Comparison of ENCODE assay signal across 15 mouse cellular contexts in genomic region chr8:80474971-80475370, GRCm38 (mm10). TPM values are rescaled to one million over a fixed set of nuclear protein-coding genes. Genes with fewer than 3 reads are reported as not detected.
DNase-seq lines count a peak whose midpoint lies in the region; ATAC-seq and TF ChIP-seq lines count a peak whose summit lies in the region.
"Had no signal": no experiment of that assay in that cellular context is flagged by ENCODE, and none has a peak within 500 bp of the region (broad histone marks: within the 10 kb centered on the region; RNA-seq: fewer than 3 reads in every experiment).

No protein-coding gene starts in this region.

- no peak overlapping the region for H3K4me3 ChIP-seq in lung, postnatal 0 days (ENCODE audit: low read depth, low read length)
- no peak overlapping the region for H3K4me3 ChIP-seq in lung, adult 2 months (replicated peaks; ENCODE audit: extremely low read depth, low read depth, low read length)
- H3K4me3 ChIP-seq in kidney, embryonic 15.5 days (replicated peaks) = no peak overlapping the region
- H3K4me3 ChIP-seq: embryonic facial prominence, embryonic 13.5 days; heart, embryonic 15.5 days; limb, embryonic 10.5 days; megakaryocyte, embryonic 14.5 days had no signal

- no peaks in the 10 kb centered on the region for H3K4me1 ChIP-seq in lung, postnatal 0 days (ENCODE audit: insufficient read depth, low read depth, low read length)
- H3K4me1 ChIP-seq in lung, adult 2 months (ENCODE audit: control insufficient read depth, insufficient read depth, low read length) = no peaks in the 10 kb centered on the region
- no peaks in the 10 kb centered on the region for H3K4me1 ChIP-seq in kidney, embryonic 15.5 days
- H3K4me1 ChIP-seq: embryonic facial prominence, embryonic 13.5 days; megakaryocyte, embryonic 14.5 days had no signal

- peak; percentile 36 for TF ChIP-seq CTCF in lung, postnatal 0 days (IDR thresholded peaks at IDR 0.05)
- no peak for TF ChIP-seq CTCF in lung, adult 2 months (IDR thresholded peaks at IDR 0.05; ENCODE audit: insufficient read depth, low read length)

- H3K9ac ChIP-seq in lung, postnatal 0 days (replicated peaks; ENCODE audit: low read depth) = no peak overlapping the region
- no peak overlapping the region for H3K9ac ChIP-seq in kidney, embryonic 15.5 days
- H3K9ac ChIP-seq: embryonic facial prominence, embryonic 13.5 days; heart, embryonic 15.5 days had no signal

- WGBS in lung, postnatal 0 days = 37% methylated on average over 7 of the region's 7 CpGs
- 31% methylated on average over 7 of the region's 7 CpGs for WGBS in lung, adult 2 months
- 26% methylated on average over 7 of the region's 7 CpGs for WGBS in kidney, embryonic 15.5 days

- H3K4me2 ChIP-seq in lung, postnatal 0 days (replicated peaks; ENCODE audit: low read depth, low read length) = no peak overlapping the region
- no peak overlapping the region for H3K4me2 ChIP-seq in kidney, embryonic 15.5 days
- H3K4me2 ChIP-seq: embryonic facial prominence, embryonic 13.5 days; heart, embryonic 15.5 days had no signal

- no peak for TF ChIP-seq POLR2A in lung, adult 2 months (IDR thresholded peaks at IDR 0.05; ENCODE audit: borderline replicate concordance, extremely low read depth, low read depth, low read length)

- 0 out of 2 replicates have a peak, but pooled peaks have one; percentile 19 for ATAC-seq in lung, postnatal 0 days
- ATAC-seq in kidney, embryonic 15.5 days (replicated peaks; ENCODE audit: low FRiP score) = peak; percentile 66; the same call in 1 of the 2 replicates

- peak; percentile 2 for DNase-seq in adrenal gland, postnatal 10 days
- no peak for DNase-seq in adrenal gland, postnatal 14 days
- peak; percentile 78 for DNase-seq in lung, postnatal 0 days (ENCODE audit: low spot score)
- no peak for DNase-seq in lung, adult 2 months
- peak; percentile 17 for DNase-seq in retina, embryonic 14.5 days (ENCODE audit: low spot score)
- no peak for DNase-seq in urinary bladder, postnatal 10 days (ENCODE audit: low spot score)
- no peak for DNase-seq in gastrocnemius, postnatal 25 days
- DNase-seq: thymus, adult 18-20 months had no signal

- H3K36me3 ChIP-seq in lung, postnatal 0 days (ENCODE audit: insufficient read depth, low read length) = no peaks in the 10 kb centered on the region
- H3K36me3 ChIP-seq in kidney, embryonic 15.5 days = no peaks in the 10 kb centered on the region
- H3K36me3 ChIP-seq: embryonic facial prominence, embryonic 13.5 days; heart, embryonic 15.5 days; limb, embryonic 10.5 days had no signal

- no peak overlapping the region for H3K27ac ChIP-seq in lung, postnatal 0 days (ENCODE audit: low read length)
- H3K27ac ChIP-seq in kidney, embryonic 15.5 days = no peak overlapping the region
- H3K27ac ChIP-seq: embryonic facial prominence, embryonic 13.5 days; heart, embryonic 15.5 days; limb, embryonic 10.5 days had no signal

- H3K9me3 ChIP-seq in lung, postnatal 0 days (ENCODE audit: low read length) = no peaks in the 10 kb centered on the region
- no peaks in the 10 kb centered on the region for H3K9me3 ChIP-seq in kidney, embryonic 15.5 days (replicated peaks)
- H3K9me3 ChIP-seq: heart, embryonic 15.5 days; limb, embryonic 10.5 days had no signal

- H3K27me3 ChIP-seq in lung, postnatal 0 days (replicated peaks; ENCODE audit: insufficient read depth, low read length) = no peaks in the 10 kb centered on the region
- H3K27me3 ChIP-seq in kidney, embryonic 15.5 days = no peaks in the 10 kb centered on the region
- H3K27me3 ChIP-seq: heart, embryonic 15.5 days; megakaryocyte, embryonic 14.5 days had no signal

- TF ChIP-seq EP300 in lung, postnatal 0 days (IDR thresholded peaks at IDR 0.05) = no peak

RNA-seq across cellular contexts. Expression of gene Gypa, which starts 18.6 kb away (rescaled TPM):
- 10 to 100 TPM in 1 of 2 experiments, 1 to 10 TPM in 1; 4.3 to 10.9 TPM for total RNA-seq in adrenal gland, postnatal 10 days (2021)
- 4.1 and 16.8 TPM in 2 replicates for total RNA-seq in adrenal gland, postnatal 14 days (2021)
- 10.0 and 11.0 TPM in 2 replicates for polyA plus RNA-seq in lung, postnatal 0 days (2015; fragmentation: Nextera tagmentation; extraction: Ambion mirVana)
- 0.13 and 0.46 TPM in 2 replicates for polyA plus RNA-seq in lung, adult 2 months (2012; rRNA removed)
- 8.9 and 13.0 TPM in 2 replicates for polyA plus RNA-seq in kidney, embryonic 15.5 days (2015; fragmentation: Nextera tagmentation; extraction: Ambion mirVana)
- total RNA-seq in gastrocnemius, postnatal 25 days (2021) = under 1 TPM in 1 of 2 experiments, not detected in 1; 0.19 TPM
- polyA plus RNA-seq: large intestine, adult 2 months; small intestine, adult 2 months had no signal

Comparison
In these comparisons a context has a peak if more than half of its experiments do, and no peak if none do; other contexts are left out.
1. DNase-seq: peak in adrenal gland, postnatal 10 days (single experiment), lung, postnatal 0 days (single experiment) and retina, embryonic 14.5 days (single experiment); none in adrenal gland, postnatal 14 days (single experiment), lung, adult 2 months (single experiment), urinary bladder, postnatal 10 days (single experiment) and gastrocnemius, postnatal 25 days (single experiment).